Mouse (Mus musculus) liver, embryonic 14.5 days (tissue): ENCODE data around the gene Jmjd1c.

Experiments used
- CTCF ChIP-seq: IDR thresholded peaks from 2 replicates; pipeline ENCODE4 v1.5.1; 2016; ENCODE audit warnings: antibody characterized with exemption, low read depth, control low read depth
- EP300 ChIP-seq: IDR thresholded peaks from 2 replicates; pipeline ENCODE4 v1.6.1; 2016; ENCODE audit warnings: antibody characterized with exemption, low read depth

- TF ChIP-seq CTCF (no peak), EP300 (no peak)
Measured at GRCm38 (mm10) chr10:67284761-67285175, 188.8 kb downstream of the Jmjd1c start.
